Mouse (Mus musculus) kidney, adult 2 months (tissue): ENCODE results near the gene Pik3r5. TPM values are rescaled to one million over a fixed set of nuclear protein-coding genes. Genes with fewer than 3 reads are reported as not detected.

Experiments used
- DNase-seq: peaks from one replicate; pipeline ENCODE4 v3.0.0; 2021
- H3K27ac ChIP-seq: fragments of 200-500 bp; 2 replicates; pipeline ENCODE4 v1.5.1; 2012; ENCODE audit warnings: low read depth, low read length, control low read depth, inconsistent platforms; ENCODE audit not compliant: insufficient read depth
- H3K27me3 ChIP-seq: fragments of 200-500 bp; replicated peaks from 2 replicates; pipeline ENCODE4 v1.6.1; 2012; ENCODE audit warnings: mild to moderate bottlenecking, moderate library complexity, low read length, inconsistent platforms; ENCODE audit not compliant: control insufficient read depth, insufficient read depth
- H3K36me3 ChIP-seq: fragments of 200-500 bp; 2 replicates; pipeline ENCODE4 v1.6.1; 2012; ENCODE audit warnings: mild to moderate bottlenecking, moderate library complexity, low read length, inconsistent platforms; ENCODE audit not compliant: control insufficient read depth, insufficient read depth
- H3K4me1 ChIP-seq: fragments of 200-500 bp; 2 replicates; pipeline ENCODE4 v1.6.1; 2011; ENCODE audit warnings: low read length; ENCODE audit not compliant: control insufficient read depth, insufficient read depth
- H3K4me3 ChIP-seq: fragments of 200-500 bp; 2 replicates; pipeline ENCODE4 v1.5.1; 2011; ENCODE audit warnings: mild to moderate bottlenecking, low read depth, low read length, control low read depth; ENCODE audit not compliant: insufficient read depth
- CTCF ChIP-seq: fragments of 200-500 bp; conservative IDR thresholded peaks from 2 replicates; pipeline ENCODE4 v1.5.1; 2011; ENCODE audit warnings: low read depth, mild to moderate bottlenecking, control low read depth, low read length, moderate library complexity, mixed read lengths; ENCODE audit not compliant: insufficient read depth, insufficient read length
- POLR2A ChIP-seq: fragments of 200-500 bp; IDR thresholded peaks from one replicate; pipeline ENCODE4 v1.6.1; 2011; ENCODE audit warnings: low read depth, low read length, control low read depth
- WGBS: fragments of 180-500 bp; shearing (Covaris S2); methylation state at CpG from one replicate; pipeline ENCODE4 v1.1.7; 2018; 5-methylcytosine and 5-hydroxymethylcytosine counted together
- polyA plus RNA-seq: library from polyadenylated mRNA; depleted of rRNA; stranded (reverse); fragments of >200 nt; gene quantifications from 2 replicates; pipeline ENCODE4 v1.2.3, GENCODE M21; 2012

The Pik3r5 gene
- polyA plus RNA-seq, 1 experiment, result 2.2 TPM

- Histone ChIP-seq H3K4me1 (no peaks in the 10 kb centered on the region), H3K27me3 (no peaks in the 10 kb centered on the region), H3K27ac (no peak overlapping the region), H3K4me3 (no peak overlapping the region), H3K36me3 (no peaks in the 10 kb centered on the region)
- WGBS, result 72% methylated on average over 4 of the region's 4 CpGs
- DNase-seq, result no peak
- TF ChIP-seq POLR2A, result no peak
These were observed 94.5 kb downstream of the Pik3r5 start for GRCm38 (mm10) chr11:68526441-68526840.

GRCm38 (mm10) chr11:68531066-68531806 lies 99.3 kb downstream of the Pik3r5 start:
- peak; percentile 35 for DNase-seq
- Histone ChIP-seq H3K4me3 (no peak overlapping the region), H3K4me1 (no peaks in the 10 kb centered on the region), H3K27ac (no peak overlapping the region), H3K27me3 (no peaks in the 10 kb centered on the region), H3K36me3 (no peaks in the 10 kb centered on the region)
- 31% methylated on average over 16 of the region's 16 CpGs for WGBS
- no peak for TF ChIP-seq POLR2A
- TF ChIP-seq CTCF, result peak; percentile 45

DNA sequence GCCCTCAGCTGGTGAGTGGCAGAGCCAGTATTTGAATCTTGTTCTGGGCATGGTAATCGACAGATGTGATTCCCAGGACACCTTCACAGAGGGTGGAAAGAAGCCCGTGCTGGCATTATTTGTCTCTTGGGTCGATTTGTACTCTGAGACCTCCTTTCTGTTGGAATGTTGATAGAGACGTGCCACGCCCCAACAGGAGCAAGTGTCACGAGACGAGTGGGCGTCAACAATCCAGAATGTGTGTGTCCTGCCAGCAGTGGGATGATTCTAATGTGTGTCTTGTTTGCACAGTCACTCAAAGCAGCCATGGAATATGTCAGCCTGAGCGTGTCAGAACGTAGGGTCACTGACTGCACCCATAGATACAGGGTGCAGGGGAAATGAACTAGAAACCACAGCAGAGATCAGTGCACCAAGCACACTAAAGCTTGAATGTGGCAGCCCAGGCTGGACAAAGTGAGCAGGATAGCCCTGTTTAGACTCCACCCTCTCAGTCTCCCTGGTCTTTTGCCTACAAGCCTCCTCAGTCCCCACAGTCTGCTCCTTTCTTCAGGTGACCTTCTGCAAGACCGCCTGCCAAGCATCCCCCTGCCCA lies 100.1 kb downstream of the Pik3r5 start:
- DNase-seq, result no peak
- H3K4me1 ChIP-seq, result no peaks in the 10 kb centered on the region
- H3K27me3 ChIP-seq, result no peaks in the 10 kb centered on the region
- H3K27ac ChIP-seq, result no peak overlapping the region
- H3K4me3 ChIP-seq, result no peak overlapping the region
- TF ChIP-seq CTCF (no peak), POLR2A (no peak)
- WGBS, result 74% methylated on average over 11 of the region's 11 CpGs
- no peaks in the 10 kb centered on the region for H3K36me3 ChIP-seq

DNA sequence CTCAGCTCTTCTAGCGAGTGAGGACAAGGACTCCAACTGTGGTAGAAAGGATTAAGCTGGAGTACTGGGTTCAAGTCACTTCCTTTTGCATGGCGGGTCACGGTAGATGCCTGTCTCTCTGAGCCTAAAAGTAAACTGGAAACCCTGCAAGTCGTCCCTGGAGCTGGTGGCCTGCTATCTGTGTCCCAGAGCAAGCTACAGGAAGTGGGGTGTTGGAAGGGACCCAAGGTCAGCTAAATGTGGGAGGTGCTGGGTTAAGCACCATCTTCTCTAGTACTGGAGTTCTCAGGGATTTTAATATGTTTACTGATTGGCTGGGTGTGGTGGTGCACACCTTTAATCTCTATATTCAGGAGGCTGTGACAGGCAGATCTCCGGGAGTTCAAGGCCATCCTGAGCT lies 100.9 kb downstream of the Pik3r5 start:
- no peak overlapping the region for H3K27ac ChIP-seq
- TF ChIP-seq CTCF (no peak), POLR2A (no peak)
- H3K27me3 ChIP-seq, result no peaks in the 10 kb centered on the region
- H3K36me3 ChIP-seq, result no peaks in the 10 kb centered on the region
- no peak overlapping the region for H3K4me3 ChIP-seq
- WGBS, result 68% methylated on average over 5 of the region's 5 CpGs
- no peaks in the 10 kb centered on the region for H3K4me1 ChIP-seq
- DNase-seq, result peak; percentile 57

- Histone ChIP-seq H3K4me1 (no peaks in the 10 kb centered on the region), H3K36me3 (no peaks in the 10 kb centered on the region), H3K27ac (no peak overlapping the region), H3K4me3 (no peak overlapping the region), H3K27me3 (no peaks in the 10 kb centered on the region)
- no peak for TF ChIP-seq CTCF
- no peak for TF ChIP-seq POLR2A
- DNase-seq, result no peak
- 91% methylated on average over 6 of the region's 6 CpGs for WGBS
These were observed 102.1 kb downstream of the Pik3r5 start for GRCm38 (mm10) chr11:68533971-68534475.

DNA sequence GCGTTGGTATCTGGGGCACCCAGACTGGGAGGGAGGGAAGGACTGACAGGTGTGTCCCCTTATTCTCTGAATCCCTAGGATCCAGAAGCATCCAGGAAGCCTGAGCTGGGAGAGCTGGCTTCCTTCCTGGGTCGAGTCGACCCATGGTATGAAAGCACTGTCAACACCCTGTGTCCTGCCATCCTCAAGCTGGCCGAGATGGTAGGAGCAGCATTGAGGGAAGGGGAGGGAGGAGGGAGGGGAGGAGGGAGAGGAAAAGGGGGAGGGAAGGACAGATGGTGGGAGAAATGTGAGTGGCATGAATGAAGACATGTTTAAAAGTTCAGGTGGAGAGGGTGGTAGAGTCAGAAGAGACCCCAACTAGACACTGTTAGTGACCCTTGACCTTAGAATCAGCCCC lies 104.1 kb downstream of the Pik3r5 start:
- Histone ChIP-seq H3K27me3 (no peaks in the 10 kb centered on the region), H3K27ac (no peak overlapping the region), H3K4me3 (no peak overlapping the region), H3K36me3 (no peaks in the 10 kb centered on the region), H3K4me1 (no peaks in the 10 kb centered on the region)
- WGBS, result 53% methylated on average over 4 of the region's 4 CpGs
- DNase-seq, result no peak
- TF ChIP-seq POLR2A, result no peak
- no peak for TF ChIP-seq CTCF

DNA sequence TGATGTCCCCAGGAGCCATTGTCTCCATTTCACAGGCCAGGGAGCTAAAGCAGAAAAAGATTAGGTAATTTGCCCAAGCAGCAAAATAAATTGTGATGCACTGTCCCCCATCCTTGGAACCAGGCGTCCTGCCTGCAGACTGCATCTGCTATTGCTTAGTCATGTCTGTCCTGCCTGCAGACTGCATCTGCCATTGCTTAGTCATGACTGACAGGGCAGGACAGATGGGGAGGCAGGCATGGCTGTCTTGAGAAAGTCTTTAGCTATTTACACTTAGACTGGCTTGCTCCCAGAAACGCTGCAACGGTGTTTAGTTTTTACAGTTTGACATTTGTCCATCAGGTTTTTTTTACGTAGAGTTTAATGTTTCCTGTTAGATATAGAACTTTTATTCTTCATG lies 104.5 kb downstream of the Pik3r5 start:
- TF ChIP-seq CTCF (no peak), POLR2A (no peak)
- DNase-seq, result no peak
- 58% methylated on average over 4 of the region's 4 CpGs for WGBS

More for the DNA sequence above, 104.5 kb downstream of the Pik3r5 start:
- no peaks in the 10 kb centered on the region for H3K27me3 ChIP-seq
- no peak overlapping the region for H3K27ac ChIP-seq
- no peaks in the 10 kb centered on the region for H3K36me3 ChIP-seq
- H3K4me1 ChIP-seq, result no peaks in the 10 kb centered on the region
- no peak overlapping the region for H3K4me3 ChIP-seq
